Mouse (Mus musculus): Measurements from ENCODE around the gene Reep6. TPM values are rescaled to one million over a fixed set of nuclear protein-coding genes. Genes with fewer than 3 reads are reported as not detected.

Reep6 gene
- total RNA-seq (2014; rRNA removed) (3.7 TPM in 2 replicates), polyA plus RNA-seq (2015; fragmentation: Nextera tagmentation; extraction: Ambion mirVana) (5.2 and 5.5 TPM in 2 replicates)

DNA sequence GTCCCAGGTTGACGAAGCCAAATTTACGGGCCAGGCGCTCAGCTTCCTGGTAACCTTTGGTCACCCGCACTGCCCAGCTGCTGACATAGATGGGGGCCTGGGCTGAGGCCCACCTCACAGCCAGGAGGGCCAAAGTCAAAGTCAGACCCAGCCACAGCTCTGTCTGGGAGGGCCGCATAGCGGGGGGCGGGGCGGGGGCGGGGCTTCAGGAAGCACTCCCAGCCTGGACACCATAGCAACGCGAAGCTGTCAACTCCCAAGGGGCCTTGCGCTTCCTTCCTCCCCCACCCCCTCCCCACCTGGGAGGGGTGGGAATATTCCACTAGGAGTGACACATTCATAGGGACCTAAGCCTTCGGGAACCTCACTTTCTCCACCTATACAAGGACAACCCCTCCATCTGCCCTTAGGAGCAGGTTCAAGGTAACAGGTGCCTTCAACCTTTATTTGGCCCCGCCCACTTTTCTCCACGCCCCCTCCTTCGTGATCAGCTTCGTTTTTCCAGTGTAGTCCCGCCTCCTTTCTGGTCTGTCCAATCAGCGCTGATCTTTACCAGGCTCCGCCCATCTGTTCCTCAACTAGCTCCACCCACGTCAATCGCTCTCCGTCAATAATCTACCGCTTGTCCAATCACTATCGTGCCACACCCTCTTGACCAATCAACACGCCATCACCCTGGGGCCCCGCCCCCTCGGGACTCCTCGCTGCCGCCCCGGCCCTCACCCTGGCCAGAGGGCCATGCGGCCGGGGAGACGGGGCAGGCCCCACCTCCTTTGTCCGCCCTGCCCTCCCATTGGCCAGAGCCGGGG is at the start of gene Reep6, which contains the start of gene Pcsk4:
TSS of gene Reep6 (plus strand) at position 681 of the 809 bp plus-strand sequence.
TSS of gene Pcsk4 (minus strand) at position 226 of the 809 bp plus-strand sequence.
- Histone ChIP-seq H3K4me3 (ENCODE audit: low read length) (peak within 1 kb of the TSS; percentile 44), H3K27me3 (ENCODE audit: insufficient read depth, low read length) (no peaks in the 10 kb centered on the region), H3K4me2 (ENCODE audit: low read depth, low read length) (peak within 1 kb of the TSS; percentile 74), H3K9ac (replicated peaks; ENCODE audit: low read length) (peak within 1 kb of the TSS; percentile 50), H3K36me3 (ENCODE audit: insufficient read depth, low read length) (no peaks in the 10 kb centered on the region), H3K27ac (no peak within 1 kb of the TSS), H3K9me3 (ENCODE audit: low read length) (no peaks in the 10 kb centered on the region), H3K4me1 (ENCODE audit: insufficient read depth, low read length) (peaks cover 6% of the 10 kb centered on the region)
- no peak for TF ChIP-seq CTCF (IDR thresholded peaks at IDR 0.05; ENCODE audit: low read depth)
- DNase-seq (ENCODE audit: low spot score) (peak; percentile 98), ATAC-seq (peak; percentile 97)
- WGBS: 5% methylated on average over 36 of the region's 36 CpGs

DNA sequence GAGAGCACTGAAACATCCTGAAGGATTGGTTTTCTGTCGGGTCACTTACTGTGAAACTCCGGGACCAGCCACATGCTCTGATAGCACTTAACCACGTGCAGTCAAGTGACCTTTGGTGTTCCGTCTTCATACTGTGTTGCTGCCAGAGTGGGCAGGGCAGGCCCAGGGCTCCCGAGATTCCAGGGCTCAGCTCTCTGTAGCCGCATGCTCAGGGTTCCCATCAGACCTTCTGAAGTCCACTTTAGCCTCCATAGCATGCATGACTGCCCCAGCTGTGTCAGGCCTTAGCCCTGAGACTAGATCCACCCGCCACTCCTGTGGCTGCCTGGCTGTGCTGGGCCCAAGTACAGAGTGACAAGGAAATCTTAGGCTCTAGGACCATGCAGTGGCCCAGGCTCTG is 48.4 kb upstream of the Reep6 start:
- H3K4me2 ChIP-seq (ENCODE audit: low read depth, low read length): no peak overlapping the region
- ATAC-seq (no peak; the same call in 1 of the 2 replicates), DNase-seq (ENCODE audit: low spot score) (no peak)
- H3K36me3 ChIP-seq (ENCODE audit: insufficient read depth, low read length): peaks cover 67% of the 10 kb centered on the region
- no peak overlapping the region for H3K4me3 ChIP-seq (ENCODE audit: low read length)
- H3K9me3 ChIP-seq (ENCODE audit: low read length): no peaks in the 10 kb centered on the region
- no peak overlapping the region for H3K9ac ChIP-seq (replicated peaks; ENCODE audit: low read length)
- WGBS: 78% methylated on average over 7 of the region's 7 CpGs
- H3K27ac ChIP-seq: peak overlapping the region; percentile 32; the same call in 1 of the 2 replicates
- H3K27me3 ChIP-seq (ENCODE audit: insufficient read depth, low read length): no peaks in the 10 kb centered on the region
- H3K4me1 ChIP-seq (ENCODE audit: insufficient read depth, low read length): no peaks in the 10 kb centered on the region
- TF ChIP-seq CTCF (IDR thresholded peaks at IDR 0.05; ENCODE audit: low read depth): no peak

DNA sequence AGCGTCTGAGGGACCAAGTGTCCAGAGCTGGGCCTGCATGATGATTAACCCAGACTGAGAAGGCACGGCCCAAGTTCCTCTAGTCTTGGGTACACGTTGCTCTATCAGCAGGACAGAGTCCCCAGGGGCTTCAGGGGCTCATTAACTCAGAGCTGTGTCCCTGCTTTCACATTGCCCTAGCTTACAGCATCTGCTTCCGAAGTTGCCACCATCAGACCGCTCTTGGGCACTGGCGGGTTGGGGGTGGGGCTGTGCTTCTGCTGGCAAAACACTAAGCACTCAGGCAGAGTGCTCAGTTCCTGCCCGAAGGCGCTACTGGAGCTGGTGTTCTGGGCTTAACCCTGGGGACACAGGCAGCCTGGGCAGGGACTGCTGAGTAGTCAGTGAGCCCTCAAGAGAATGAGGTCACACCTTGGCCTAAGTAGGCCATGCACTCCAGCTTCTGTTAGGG is 47.8 kb upstream of the Reep6 start:
- Histone ChIP-seq H3K27me3 (ENCODE audit: insufficient read depth, low read length) (no peaks in the 10 kb centered on the region), H3K4me2 (ENCODE audit: low read depth, low read length) (no peak overlapping the region), H3K4me3 (ENCODE audit: low read length) (no peak overlapping the region), H3K9me3 (ENCODE audit: low read length) (no peaks in the 10 kb centered on the region), H3K36me3 (ENCODE audit: insufficient read depth, low read length) (peaks cover 61% of the 10 kb centered on the region), H3K27ac (peak overlapping the region; percentile 32; the same call in 1 of the 2 replicates), H3K4me1 (ENCODE audit: insufficient read depth, low read length) (no peaks in the 10 kb centered on the region), H3K9ac (replicated peaks; ENCODE audit: low read length) (no peak overlapping the region)
- 55% methylated on average over 8 of the region's 8 CpGs for WGBS
- peak; percentile 46 for DNase-seq (ENCODE audit: low spot score)
- TF ChIP-seq CTCF (IDR thresholded peaks at IDR 0.05; ENCODE audit: low read depth): no peak
- ATAC-seq: 0 out of 2 replicates have a peak, but pooled peaks have one; percentile 13

DNA sequence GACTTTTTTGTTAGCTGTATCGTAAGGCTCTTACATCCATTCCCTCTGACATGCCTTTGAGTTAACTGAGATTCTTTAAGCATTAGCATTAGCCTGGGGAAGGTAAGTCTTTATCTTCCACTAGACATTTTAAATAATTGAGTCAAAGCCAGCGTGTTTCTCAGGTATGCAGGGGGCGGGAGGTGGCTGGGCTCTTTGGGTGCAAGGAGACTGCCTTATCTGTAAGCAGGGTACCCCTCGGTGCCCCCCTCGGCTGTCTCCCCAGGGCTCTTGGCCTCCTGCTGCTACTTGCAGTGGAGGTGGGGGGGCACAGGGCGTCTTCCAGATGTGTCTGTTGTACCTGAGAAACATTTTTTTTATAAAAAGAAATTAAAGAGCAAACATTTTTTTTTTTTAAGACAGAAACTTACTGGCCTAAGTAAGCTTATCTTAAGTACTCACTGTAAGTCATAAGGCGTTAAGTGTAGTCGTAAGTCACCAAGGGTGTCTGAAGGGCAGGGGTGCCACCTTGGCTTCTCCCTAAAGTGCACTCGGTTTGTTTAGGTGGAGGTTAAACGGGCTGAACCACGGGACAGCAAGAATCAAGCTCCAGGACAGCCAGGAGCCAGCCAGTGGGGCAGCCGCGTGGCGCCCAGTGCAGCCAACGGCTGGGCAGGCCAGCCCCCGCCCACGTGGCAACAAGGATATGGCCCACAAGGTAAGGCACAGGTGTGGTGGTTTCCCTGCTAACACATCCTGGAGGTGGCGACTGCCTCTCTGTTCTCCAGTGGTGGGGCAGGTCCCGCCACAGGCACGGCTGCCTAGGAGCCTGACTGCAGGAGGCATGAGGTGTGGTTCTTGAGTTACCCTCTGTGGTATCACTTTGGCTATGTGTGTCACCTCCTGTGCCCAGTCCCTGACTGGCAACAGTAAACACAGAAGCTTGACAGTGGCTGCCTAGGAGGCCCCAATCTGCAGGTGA is 47.0 kb upstream of the Reep6 start:
- Histone ChIP-seq H3K4me1 (ENCODE audit: insufficient read depth, low read length) (no peaks in the 10 kb centered on the region), H3K4me2 (ENCODE audit: low read depth, low read length) (no peak overlapping the region), H3K36me3 (ENCODE audit: insufficient read depth, low read length) (peaks cover 53% of the 10 kb centered on the region), H3K27ac (no peak overlapping the region), H3K9ac (replicated peaks; ENCODE audit: low read length) (no peak overlapping the region), H3K27me3 (ENCODE audit: insufficient read depth, low read length) (no peaks in the 10 kb centered on the region), H3K4me3 (ENCODE audit: low read length) (no peak overlapping the region), H3K9me3 (ENCODE audit: low read length) (no peaks in the 10 kb centered on the region)
- no peak for DNase-seq (ENCODE audit: low spot score)
- WGBS: 88% methylated on average over 20 of the region's 20 CpGs
- TF ChIP-seq CTCF (IDR thresholded peaks at IDR 0.05; ENCODE audit: low read depth): no peak
- no peak for ATAC-seq

DNA sequence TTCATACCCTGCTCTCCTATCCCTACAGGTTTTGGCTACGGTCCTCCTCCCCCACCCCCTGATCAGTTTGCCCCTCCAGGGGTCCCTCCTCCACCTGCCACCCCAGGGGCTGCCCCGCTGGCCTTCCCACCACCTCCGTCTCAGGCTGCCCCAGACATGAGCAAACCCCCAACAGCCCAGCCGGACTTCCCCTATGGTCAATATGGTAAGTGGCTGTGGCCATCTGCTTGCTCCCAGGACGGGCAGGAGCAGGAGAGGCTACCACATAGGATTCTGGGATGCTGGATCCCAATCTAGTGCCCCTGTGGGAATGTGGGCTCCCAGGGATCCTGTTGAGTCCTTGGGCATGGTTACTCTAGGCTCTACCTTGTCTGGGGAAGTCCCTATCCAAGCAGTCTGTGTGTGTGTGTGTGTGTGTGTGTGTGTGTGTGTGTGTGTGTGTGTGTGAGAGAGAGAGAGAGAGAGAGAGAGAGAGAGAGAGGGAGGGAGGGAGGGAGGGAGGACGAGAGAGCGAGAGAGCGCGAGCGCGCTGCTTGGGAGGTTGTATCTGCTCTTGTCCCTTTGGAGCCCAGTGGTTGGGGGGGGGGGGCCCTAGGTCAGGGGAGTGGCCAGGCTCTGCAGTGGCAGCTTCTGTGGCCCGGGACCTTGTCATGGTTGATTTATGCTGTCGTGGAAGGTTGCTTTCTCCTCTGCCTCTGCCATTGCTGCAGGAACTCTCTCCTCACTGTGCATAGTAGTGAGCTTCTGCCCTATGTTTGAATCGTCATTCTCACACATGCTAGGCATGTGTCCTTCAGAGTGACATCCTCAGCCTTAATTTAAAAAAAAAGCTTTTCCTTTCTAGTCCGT is 44.3 kb upstream of the Reep6 start:
- WGBS: 79% methylated on average over 15 of the region's 15 CpGs
- H3K9me3 ChIP-seq (ENCODE audit: low read length): no peaks in the 10 kb centered on the region
- H3K4me2 ChIP-seq (ENCODE audit: low read depth, low read length): no peak overlapping the region
- TF ChIP-seq CTCF (IDR thresholded peaks at IDR 0.05; ENCODE audit: low read depth): no peak
- no peaks in the 10 kb centered on the region for H3K27me3 ChIP-seq (ENCODE audit: insufficient read depth, low read length)
- H3K4me3 ChIP-seq (ENCODE audit: low read length): no peak overlapping the region
- H3K4me1 ChIP-seq (ENCODE audit: insufficient read depth, low read length): no peaks in the 10 kb centered on the region
- no peak overlapping the region for H3K9ac ChIP-seq (replicated peaks; ENCODE audit: low read length)
- ATAC-seq: no peak
- H3K27ac ChIP-seq: no peak overlapping the region
- DNase-seq (ENCODE audit: low spot score): no peak
- peaks cover 42% of the 10 kb centered on the region for H3K36me3 ChIP-seq (ENCODE audit: insufficient read depth, low read length)

DNA sequence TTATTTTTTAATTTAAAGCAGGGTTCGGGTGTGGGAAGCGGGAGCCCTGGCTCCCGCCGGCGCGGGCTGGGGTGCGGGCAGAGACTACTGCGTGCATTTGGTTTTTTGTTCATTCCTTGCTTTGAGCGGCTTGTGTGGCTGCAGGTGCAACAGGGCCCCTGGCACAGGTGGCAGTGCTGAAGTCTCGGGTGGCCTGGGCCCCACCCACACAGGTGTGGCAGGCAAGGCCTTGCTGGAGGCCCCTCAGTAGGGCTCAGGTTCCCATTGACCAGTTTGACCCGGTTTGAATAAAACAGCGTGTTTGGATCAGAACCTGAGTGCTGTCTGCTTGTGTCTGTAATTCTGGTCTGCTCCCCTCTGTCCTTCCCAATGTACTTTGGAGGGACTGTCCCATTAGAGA is 41.7 kb upstream of the Reep6 start:
- Histone ChIP-seq H3K36me3 (ENCODE audit: insufficient read depth, low read length) (peaks cover 26% of the 10 kb centered on the region), H3K4me3 (ENCODE audit: low read length) (no peak overlapping the region), H3K27ac (no peak overlapping the region), H3K27me3 (ENCODE audit: insufficient read depth, low read length) (no peaks in the 10 kb centered on the region), H3K4me1 (ENCODE audit: insufficient read depth, low read length) (no peaks in the 10 kb centered on the region), H3K9ac (replicated peaks; ENCODE audit: low read length) (no peak overlapping the region), H3K4me2 (ENCODE audit: low read depth, low read length) (no peak overlapping the region), H3K9me3 (ENCODE audit: low read length) (no peaks in the 10 kb centered on the region)
- no peak for TF ChIP-seq CTCF (IDR thresholded peaks at IDR 0.05; ENCODE audit: low read depth)
- ATAC-seq (no peak), DNase-seq (ENCODE audit: low spot score) (no peak)
- WGBS: 93% methylated on average over 12 of the region's 12 CpGs

All from hindbrain, postnatal 0 days (tissue).